Mouse (Mus musculus): Measurements from ENCODE around the gene Stx6. TPM values are rescaled to one million over a fixed set of nuclear protein-coding genes. Genes with fewer than 3 reads are reported as not detected.
A peak's percentile ranks its signal among the peaks of the same experiment; 100 is the strongest.

Gene Stx6
- total and polyA plus RNA-seq, 2 experiments from 2014 or later: 39.6 to 56.6 TPM

DNA sequence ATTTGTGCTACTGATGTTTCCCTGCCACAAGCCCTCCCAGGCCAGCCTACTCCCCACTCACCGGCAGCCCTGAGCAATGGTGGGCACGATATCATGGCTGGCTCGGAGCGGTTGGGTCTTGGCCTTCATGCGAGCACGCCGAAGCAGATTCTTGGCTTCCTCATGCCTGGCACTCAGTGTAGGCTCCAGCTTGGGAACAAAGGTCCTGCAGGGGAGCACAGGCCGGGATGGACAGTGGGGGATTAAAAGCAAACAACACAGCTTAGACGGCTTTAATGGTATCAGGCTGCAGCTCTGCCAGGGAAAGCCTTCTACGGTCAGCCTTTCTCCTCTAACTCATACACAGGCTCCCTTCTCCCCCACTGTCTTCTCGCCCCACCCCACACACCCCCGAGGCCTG, 73.9 kb downstream of the Stx6 start:
- Histone ChIP-seq H3K27ac (ENCODE audit: low read depth) (peak overlapping the region; percentile 94), H3K4me1 (ENCODE audit: control insufficient read depth, insufficient read depth) (peaks cover 60% of the 10 kb centered on the region), H3K9me3 (replicated peaks; ENCODE audit: control insufficient read depth, low read length) (no peaks in the 10 kb centered on the region), H3K27me3 (ENCODE audit: control insufficient read depth, insufficient read depth, low read length) (no peaks in the 10 kb centered on the region), H3K4me2 (ENCODE audit: low read depth, low read length) (no peak overlapping the region), H3K4me3 (ENCODE audit: low read depth, low read length) (no peak overlapping the region), H3K36me3 (replicated peaks; ENCODE audit: control insufficient read depth, insufficient read depth, low read length) (peaks cover 16% of the 10 kb centered on the region), H3K9ac (replicated peaks; ENCODE audit: low read depth, low read length) (peak overlapping the region; percentile 10; the same call in 1 of the 2 replicates)
- TF ChIP-seq CTCF (IDR thresholded peaks at IDR 0.05; ENCODE audit: low read depth): no peak
- TF ChIP-seq EP300 (IDR thresholded peaks at IDR 0.05; ENCODE audit: low read depth): no peak
- ATAC-seq (ENCODE audit: insufficient read depth, low read depth) (no peak), DNase-seq (ENCODE audit: low spot score) (no peak)
- WGBS: 68% methylated on average over 12 of the region's 12 CpGs

DNA sequence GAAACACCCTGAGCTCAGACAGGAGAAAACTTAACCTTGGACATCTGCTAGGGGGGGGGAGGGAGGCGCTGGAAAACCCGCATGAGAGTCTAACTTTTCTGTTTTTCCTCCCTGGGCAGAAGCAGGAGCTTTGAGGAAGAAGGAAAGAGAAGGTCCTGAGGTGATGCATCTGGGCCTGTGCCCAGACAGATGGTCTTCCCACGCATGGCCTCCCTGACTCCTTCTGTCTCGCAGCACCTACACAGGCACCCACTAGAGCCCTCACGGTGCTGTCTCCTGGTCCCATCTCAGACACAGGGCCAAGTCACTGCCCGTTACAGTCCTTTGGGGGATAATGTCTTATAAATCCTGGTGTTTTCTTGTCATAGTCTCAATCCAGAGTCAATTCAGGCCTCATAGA, 74.3 kb downstream of the Stx6 start:
- 54% methylated on average over 6 of the region's 6 CpGs for WGBS
- Histone ChIP-seq H3K36me3 (replicated peaks; ENCODE audit: control insufficient read depth, insufficient read depth, low read length) (peaks cover 18% of the 10 kb centered on the region), H3K27me3 (ENCODE audit: control insufficient read depth, insufficient read depth, low read length) (no peaks in the 10 kb centered on the region), H3K9ac (replicated peaks; ENCODE audit: low read depth, low read length) (peak overlapping the region; percentile 10; the same call in 1 of the 2 replicates), H3K4me1 (ENCODE audit: control insufficient read depth, insufficient read depth) (peaks cover 64% of the 10 kb centered on the region), H3K4me3 (ENCODE audit: low read depth, low read length) (no peak overlapping the region), H3K9me3 (replicated peaks; ENCODE audit: control insufficient read depth, low read length) (no peaks in the 10 kb centered on the region), H3K27ac (ENCODE audit: low read depth) (peak overlapping the region; percentile 94), H3K4me2 (ENCODE audit: low read depth, low read length) (no peak overlapping the region)
- TF ChIP-seq EP300 (IDR thresholded peaks at IDR 0.05; ENCODE audit: low read depth) (no peak), CTCF (IDR thresholded peaks at IDR 0.05; ENCODE audit: low read depth) (no peak)
- ATAC-seq (ENCODE audit: insufficient read depth, low read depth) (no peak), DNase-seq (ENCODE audit: low spot score) (no peak)

DNA sequence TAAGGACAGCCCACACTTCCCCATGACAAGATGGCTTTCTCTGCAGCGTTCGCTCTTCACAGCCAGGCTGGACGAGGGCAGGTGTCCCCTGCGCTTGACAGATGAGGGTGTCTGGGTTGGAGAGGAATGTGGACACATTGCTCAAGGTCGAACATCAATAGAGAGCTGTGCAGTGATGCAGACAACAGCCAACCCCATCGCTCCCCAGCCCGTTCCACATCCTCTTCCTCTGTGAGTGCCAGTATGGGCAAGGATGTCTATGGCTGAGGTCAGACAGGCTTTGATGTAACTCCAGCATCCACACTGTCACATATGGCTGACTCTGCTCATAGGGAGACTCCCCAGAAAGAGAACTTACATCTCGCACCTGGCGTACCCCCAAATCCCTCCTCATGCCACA, 74.9 kb downstream of the Stx6 start:
- Histone ChIP-seq H3K9me3 (replicated peaks; ENCODE audit: control insufficient read depth, low read length) (no peaks in the 10 kb centered on the region), H3K4me1 (ENCODE audit: control insufficient read depth, insufficient read depth) (peaks cover 68% of the 10 kb centered on the region), H3K4me2 (ENCODE audit: low read depth, low read length) (no peak overlapping the region), H3K9ac (replicated peaks; ENCODE audit: low read depth, low read length) (peak overlapping the region; percentile 32; the same call in 1 of the 2 replicates), H3K27ac (ENCODE audit: low read depth) (peak overlapping the region; percentile 94), H3K27me3 (ENCODE audit: control insufficient read depth, insufficient read depth, low read length) (no peaks in the 10 kb centered on the region), H3K4me3 (ENCODE audit: low read depth, low read length) (no peak overlapping the region), H3K36me3 (replicated peaks; ENCODE audit: control insufficient read depth, insufficient read depth, low read length) (peaks cover 20% of the 10 kb centered on the region)
- TF ChIP-seq EP300 (IDR thresholded peaks at IDR 0.05; ENCODE audit: low read depth) (no peak), CTCF (IDR thresholded peaks at IDR 0.05; ENCODE audit: low read depth) (no peak)
- DNase-seq (ENCODE audit: low spot score) (no peak), ATAC-seq (ENCODE audit: insufficient read depth, low read depth) (no peak)
- 55% methylated on average over 9 of the region's 9 CpGs for WGBS

DNA sequence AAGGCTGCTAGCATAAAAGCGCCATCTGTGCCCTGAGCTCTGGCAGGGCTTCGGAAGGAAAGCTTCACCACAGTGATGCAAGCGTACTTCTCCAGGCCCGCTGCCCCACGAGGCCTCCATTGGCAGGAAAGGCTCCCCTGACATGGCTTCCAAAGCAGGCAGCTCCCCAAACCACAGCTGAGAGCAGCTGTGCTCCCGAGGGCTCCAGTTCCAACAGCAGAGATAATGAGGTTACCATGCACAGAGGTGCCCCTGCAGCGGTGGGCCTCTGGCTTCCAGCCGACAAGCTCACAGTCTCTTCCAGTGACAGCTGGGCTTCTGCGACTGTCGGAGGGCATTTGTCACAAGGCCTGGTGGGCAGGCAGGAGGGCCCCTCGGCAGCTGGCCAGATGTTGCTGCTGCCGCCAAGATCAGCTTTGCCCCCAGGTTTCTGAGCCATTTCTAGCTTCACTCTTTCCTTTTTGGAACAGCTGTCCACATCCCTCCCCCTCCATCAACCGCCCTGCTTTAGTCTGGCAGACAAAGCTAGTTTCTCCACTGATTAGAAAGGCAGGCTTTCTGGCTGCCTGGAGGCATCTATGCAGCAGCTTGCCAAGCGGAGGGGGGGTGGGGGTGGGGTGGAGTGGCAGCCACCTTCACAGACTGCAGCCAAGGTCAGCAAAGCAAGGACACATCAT, 75.6 kb downstream of the Stx6 start:
- DNase-seq (ENCODE audit: low spot score) (peak; percentile 89), ATAC-seq (ENCODE audit: insufficient read depth, low read depth) (peak; percentile 79)
- Histone ChIP-seq H3K4me2 (ENCODE audit: low read depth, low read length) (peak overlapping the region; percentile 41), H3K27me3 (ENCODE audit: control insufficient read depth, insufficient read depth, low read length) (no peaks in the 10 kb centered on the region), H3K4me1 (ENCODE audit: control insufficient read depth, insufficient read depth) (peaks cover 69% of the 10 kb centered on the region), H3K9me3 (replicated peaks; ENCODE audit: control insufficient read depth, low read length) (no peaks in the 10 kb centered on the region), H3K9ac (replicated peaks; ENCODE audit: low read depth, low read length) (peak overlapping the region; percentile 32; the same call in 1 of the 2 replicates), H3K4me3 (ENCODE audit: low read depth, low read length) (0 out of 2 replicates have a peak overlapping the region, but pooled peaks have one; percentile 8), H3K36me3 (replicated peaks; ENCODE audit: control insufficient read depth, insufficient read depth, low read length) (peaks cover 15% of the 10 kb centered on the region), H3K27ac (ENCODE audit: low read depth) (peak overlapping the region; percentile 94)
- 12% methylated on average over 14 of the region's 14 CpGs for WGBS
- TF ChIP-seq EP300 (IDR thresholded peaks at IDR 0.05; ENCODE audit: low read depth) (peak; percentile 83; the same call in 1 of the 2 replicates), CTCF (IDR thresholded peaks at IDR 0.05; ENCODE audit: low read depth) (no peak; the same call in 1 of the 2 replicates)

DNA sequence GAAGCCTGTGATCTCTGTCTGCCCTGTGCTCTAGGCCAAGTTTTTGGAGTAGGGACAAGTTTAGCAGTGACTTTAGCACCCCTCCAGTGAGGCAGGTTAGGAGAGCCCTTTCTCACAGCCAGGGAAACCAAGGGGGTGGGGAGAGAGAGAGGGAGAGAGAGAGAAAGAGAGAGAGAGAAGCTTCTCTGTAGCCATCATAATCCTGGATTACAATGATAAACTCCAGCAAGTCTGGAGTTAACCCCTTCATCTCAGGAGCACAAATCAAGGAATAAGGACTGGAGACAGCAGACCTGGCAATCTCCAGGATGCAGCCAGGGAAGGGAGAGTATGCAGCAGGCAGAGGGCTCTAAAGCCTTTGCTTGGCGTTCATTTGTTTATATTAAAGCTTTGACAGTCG, 77.1 kb downstream of the Stx6 start:
- WGBS: 34% methylated on average over 2 of the region's 2 CpGs
- ATAC-seq (ENCODE audit: insufficient read depth, low read depth) (no peak), DNase-seq (ENCODE audit: low spot score) (no peak)
- no peak overlapping the region for H3K4me3 ChIP-seq (ENCODE audit: low read depth, low read length)
- no peak overlapping the region for H3K4me2 ChIP-seq (ENCODE audit: low read depth, low read length)
- H3K36me3 ChIP-seq (replicated peaks; ENCODE audit: control insufficient read depth, insufficient read depth, low read length): peaks cover 24% of the 10 kb centered on the region
- H3K9me3 ChIP-seq (replicated peaks; ENCODE audit: control insufficient read depth, low read length): no peaks in the 10 kb centered on the region
- 0 out of 2 replicates have a peak overlapping the region, but pooled peaks have one; percentile 15 for H3K9ac ChIP-seq (replicated peaks; ENCODE audit: low read depth, low read length)
- H3K4me1 ChIP-seq (ENCODE audit: control insufficient read depth, insufficient read depth): peaks cover 67% of the 10 kb centered on the region
- no peak for TF ChIP-seq CTCF (IDR thresholded peaks at IDR 0.05; ENCODE audit: low read depth)
- no peak for TF ChIP-seq EP300 (IDR thresholded peaks at IDR 0.05; ENCODE audit: low read depth)
- H3K27me3 ChIP-seq (ENCODE audit: control insufficient read depth, insufficient read depth, low read length): no peaks in the 10 kb centered on the region
- peak overlapping the region; percentile 94 for H3K27ac ChIP-seq (ENCODE audit: low read depth)

Data from heart, postnatal 0 days (tissue).